Comparison of ENCODE assay signal across 19 mouse cellular contexts in the genomic region with DNA sequence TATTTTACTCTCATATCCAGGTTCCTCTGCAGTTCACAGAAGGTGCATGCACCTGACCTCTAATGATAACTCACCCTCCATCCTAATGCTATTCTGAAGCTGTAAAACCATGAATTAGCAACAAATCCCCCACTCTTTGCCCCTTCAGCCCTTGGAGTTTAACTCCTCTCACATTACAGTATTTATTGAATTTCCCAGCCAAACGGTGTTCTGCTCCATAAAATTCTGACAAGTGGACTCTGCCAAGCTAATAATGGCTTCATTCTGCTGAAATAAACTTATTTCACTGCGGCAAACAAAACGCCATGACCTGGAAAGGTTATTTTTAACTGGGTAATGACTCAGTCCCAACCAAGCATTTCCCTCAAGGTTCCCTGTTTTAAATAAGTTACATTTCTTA.
DNase-seq lines count a peak whose midpoint lies in the region; ATAC-seq and TF ChIP-seq lines count a peak whose summit lies in the region.
"Had no signal": no experiment of that assay in that cellular context is flagged by ENCODE, and none has a peak within 500 bp of the region (broad histone marks: within the 10 kb centered on the region; RNA-seq: fewer than 3 reads in every experiment).

No protein-coding gene starts in this region.

- H3K27me3 ChIP-seq in cerebellum, adult 2 months (ENCODE audit: control insufficient read depth, insufficient read depth, low read length) = no peaks in the 10 kb centered on the region
- no peaks in the 10 kb centered on the region for H3K27me3 ChIP-seq in lung, embryonic 14.5 days (ENCODE audit: insufficient read depth, low read length)
- no peaks in the 10 kb centered on the region for H3K27me3 ChIP-seq in kidney, embryonic 16.5 days (ENCODE audit: insufficient read depth, low read length)
- H3K27me3 ChIP-seq in myocyte (ENCODE audit: control insufficient read depth, insufficient read depth, insufficient read length) = no peaks in the 10 kb centered on the region
- H3K27me3 ChIP-seq: CH12.LX; neural tube, embryonic 13.5 days had no signal

- H3K4me3 ChIP-seq in cerebellum, adult 2 months (replicated peaks; ENCODE audit: insufficient read depth, low read depth, low read length) = no peak overlapping the region
- H3K4me3 ChIP-seq in lung, embryonic 14.5 days (ENCODE audit: low read depth, low read length) = no peak overlapping the region
- no peak overlapping the region for H3K4me3 ChIP-seq in kidney, embryonic 16.5 days (ENCODE audit: low read length)
- H3K4me3 ChIP-seq in myocyte = peak overlapping the region; percentile 5
- no peak overlapping the region for H3K4me3 ChIP-seq in layer of hippocampus, adult 2 months
- H3K4me3 ChIP-seq: neural tube, embryonic 13.5 days had no signal

- H3K9me3 ChIP-seq in lung, embryonic 14.5 days (ENCODE audit: low read depth, low read length) = no peaks in the 10 kb centered on the region
- H3K9me3 ChIP-seq in kidney, embryonic 16.5 days (ENCODE audit: low read length) = no peaks in the 10 kb centered on the region
- H3K9me3 ChIP-seq: neural tube, embryonic 13.5 days had no signal

- H3K79me2 ChIP-seq in myocyte (ENCODE audit: control insufficient read depth, insufficient read depth) = no peaks in the 10 kb centered on the region

- no peak for TF ChIP-seq POLR2A in cerebellum, adult 2 months (IDR thresholded peaks at IDR 0.05; ENCODE audit: borderline replicate concordance, insufficient read depth, low read length)
- TF ChIP-seq POLR2A in myocyte (IDR thresholded peaks at IDR 0.05; ENCODE audit: insufficient read length, low read depth) = no peak

- H3K4me1 ChIP-seq in cerebellum, adult 2 months (ENCODE audit: control insufficient read depth, insufficient read depth, low read length) = peaks cover 13% of the 10 kb centered on the region; the same call in 1 of the 2 replicates
- H3K4me1 ChIP-seq in lung, embryonic 14.5 days (ENCODE audit: insufficient read depth) = peaks cover 19% of the 10 kb centered on the region
- H3K4me1 ChIP-seq in kidney, embryonic 16.5 days (ENCODE audit: insufficient read depth, low read length) = peaks cover 35% of the 10 kb centered on the region

- H3K27ac ChIP-seq in cerebellum, adult 2 months (ENCODE audit: insufficient read depth, low read length) = peak overlapping the region; percentile 64; the same call in 1 of the 2 replicates
- no peak overlapping the region for H3K27ac ChIP-seq in lung, embryonic 14.5 days (ENCODE audit: low read depth)
- H3K27ac ChIP-seq in kidney, embryonic 16.5 days (ENCODE audit: low read length) = peak overlapping the region; percentile 65
- H3K27ac ChIP-seq in layer of hippocampus, adult 2 months = no peak overlapping the region

- H3K4me2 ChIP-seq in lung, embryonic 14.5 days = peak overlapping the region; percentile 41
- H3K4me2 ChIP-seq in kidney, embryonic 16.5 days (replicated peaks; ENCODE audit: low read depth, low read length) = peak overlapping the region; percentile 39
- peak overlapping the region; percentile 77 for H3K4me2 ChIP-seq in myocyte (ENCODE audit: low read depth)
- H3K4me2 ChIP-seq: neural tube, embryonic 13.5 days had no signal

- 4% methylated on average over 3 of the region's 3 CpGs for WGBS in cerebellum, adult 2 months
- 31% methylated on average over 3 of the region's 3 CpGs for WGBS in lung, embryonic 14.5 days
- 6% methylated on average over 3 of the region's 3 CpGs for WGBS in kidney, embryonic 16.5 days

- H3ac ChIP-seq in myocyte (ENCODE audit: control insufficient read depth, insufficient read length) = no peak overlapping the region

- no peak overlapping the region for H3K9ac ChIP-seq in lung, embryonic 14.5 days
- H3K9ac ChIP-seq in kidney, embryonic 16.5 days (replicated peaks; ENCODE audit: low read length) = no peak overlapping the region
- H3K9ac ChIP-seq: neural tube, embryonic 13.5 days had no signal

- DNase-seq in cerebellum, adult 2 months = peak in 1 of 2 experiments; percentile 61
- DNase-seq in cerebellum, postnatal 36 days = no peak
- DNase-seq in lung, embryonic 14.5 days = no peak
- DNase-seq in lung, postnatal 14 days = no peak
- no peak for DNase-seq in right cerebral cortex, postnatal 36 days (ENCODE audit: low spot score in 2 of 2)
- DNase-seq in layer of hippocampus, adult 2 months (ENCODE audit: low spot score in 2 of 2) = no peak
- DNase-seq: cerebellum, adult 18-20 months; heart, adult 11 months; layer of hippocampus, adult 9-11 months; lung, adult 2 months; right cerebral cortex, postnatal 4 days; thymus, adult 2 months had no signal

- H3K36me3 ChIP-seq in lung, embryonic 14.5 days (ENCODE audit: insufficient read depth) = no peaks in the 10 kb centered on the region
- H3K36me3 ChIP-seq in kidney, embryonic 16.5 days (ENCODE audit: insufficient read depth, low read length) = no peaks in the 10 kb centered on the region
- no peaks in the 10 kb centered on the region for H3K36me3 ChIP-seq in myocyte (ENCODE audit: control insufficient read depth, insufficient read depth)
- H3K36me3 ChIP-seq: neural tube, embryonic 13.5 days had no signal

- ATAC-seq in lung, embryonic 14.5 days (ENCODE audit: insufficient read depth) = no peak
- peak; percentile 81 for ATAC-seq in kidney, embryonic 16.5 days (ENCODE audit: low FRiP score, low TSS enrichment)
- ATAC-seq: activated CD4-positive, CD25-positive, alpha-beta regulatory T cell, adult 4 months; forebrain, embryonic 14.5 days; inflammation-experienced regulatory T-cells, adult 6 months had no signal

- TF ChIP-seq CTCF in cerebellum, adult 2 months (IDR thresholded peaks at IDR 0.05; ENCODE audit: borderline replicate concordance, insufficient read depth, low read depth, low read length) = no peak
- no peak for TF ChIP-seq CTCF in lung, embryonic 14.5 days (IDR thresholded peaks at IDR 0.05; ENCODE audit: low read depth)
- TF ChIP-seq CTCF in layer of hippocampus, adult 2 months (conservative IDR thresholded peaks at IDR 0.05) = no peak

TF ChIP-seq in myocyte, 11 proteins besides CTCF, POLR2A, EP300 and RAD21:
- no peak for TF ChIP-seq MYOD1 (IDR thresholded peaks at IDR 0.05; ENCODE audit: control insufficient read depth in 1 of 3, insufficient read length in 2 of 3, low read depth in 2 of 3)
- no peak for TF ChIP-seq USF1 (IDR thresholded peaks at IDR 0.05; ENCODE audit: low read depth)
- no peak for TF ChIP-seq REST (IDR thresholded peaks at IDR 0.05; ENCODE audit: insufficient read depth, insufficient read length)
- TF ChIP-seq POLR2AphosphoS2 (IDR thresholded peaks at IDR 0.05; ENCODE audit: insufficient read length, low read depth) = no peak
- no peak for TF ChIP-seq E2F4 (IDR thresholded peaks at IDR 0.05; ENCODE audit: insufficient read depth)
- no peak for TF ChIP-seq SRF (IDR thresholded peaks at IDR 0.05; ENCODE audit: control insufficient read depth, insufficient read length, low read depth)
- TF ChIP-seq TCF3 (IDR thresholded peaks at IDR 0.05; ENCODE audit: insufficient read length, low read depth) = no peak
- TF ChIP-seq CEBPB (IDR thresholded peaks at IDR 0.05; ENCODE audit: insufficient read depth, poor library complexity, severe bottlenecking) = no peak
- no peak for TF ChIP-seq MAX (IDR thresholded peaks at IDR 0.05; ENCODE audit: low read depth)
- TF ChIP-seq TCF12 (IDR thresholded peaks at IDR 0.05; ENCODE audit: insufficient read depth, poor library complexity, severe bottlenecking) = no peak
- no peak for TF ChIP-seq MYOG (IDR thresholded peaks at IDR 0.05; ENCODE audit: control insufficient read depth in 1 of 3, insufficient read depth in 1 of 3, insufficient read length in 2 of 3, low read depth in 2 of 3)

Comparison
In these comparisons a context has a peak if more than half of its experiments do, and no peak if none do; other contexts are left out.
1. H3K27ac ChIP-seq: peak in cerebellum, adult 2 months (single experiment) and kidney, embryonic 16.5 days (single experiment); none in lung, embryonic 14.5 days (single experiment) and layer of hippocampus, adult 2 months (single experiment).
2. Peak in every context shown above with its lines, with median percentiles within 50 percentile points of each other: H3K4me2 ChIP-seq.